Mouse (Mus musculus): ENCODE data around the gene Nin.

DNA sequence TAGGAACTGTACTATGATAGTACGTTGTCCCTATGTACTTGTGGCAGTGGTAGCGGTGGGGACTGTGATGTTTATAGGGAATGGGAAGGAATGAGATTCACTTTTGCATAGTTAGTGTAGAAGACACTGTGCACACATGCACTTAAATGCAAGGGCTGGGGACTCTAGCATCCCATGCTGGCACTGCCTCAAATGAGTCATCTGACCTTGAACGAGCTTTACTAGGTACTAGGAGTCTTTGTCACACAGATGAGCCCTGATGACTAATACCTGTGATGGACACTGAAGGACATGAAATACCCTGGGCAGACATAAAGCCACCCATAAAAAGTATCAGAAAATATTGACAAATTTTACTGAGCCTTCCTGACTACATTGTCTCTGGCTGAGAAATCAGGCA, 16.2 kb downstream of the Nin start:
- no peak for TF ChIP-seq POLR2A (IDR thresholded peaks at IDR 0.05; ENCODE audit: low read depth, low read length)
- TF ChIP-seq CTCF (IDR thresholded peaks at IDR 0.05; ENCODE audit: extremely low read depth, insufficient read depth, insufficient read length, insufficient replicate concordance), result no peak

All from spleen, adult 2 months (tissue).